Mouse (Mus musculus): ENCODE data around the gene Rab4b. TPM values are rescaled to one million over a fixed set of nuclear protein-coding genes. Genes with fewer than 3 reads are reported as not detected.

Gene Rab4b
- polyA plus RNA-seq, 2 experiments: 15.9 to 19.1 TPM

GRCm38 (mm10) chr7:27179217-27179918 lies 672 bp upstream of the Rab4b start:
- Histone ChIP-seq H3K36me3 (replicated peaks; ENCODE audit: control insufficient read depth, insufficient read depth, low read depth) (no peaks in the 10 kb centered on the region; the same call in 1 of the 2 replicates), H3K4me1 (replicated peaks; ENCODE audit: control insufficient read depth in 2 of 2, insufficient read depth in 2 of 2, low read length in 1 of 2) (peaks cover 10 to 18% of the 10 kb centered on the region in 2 experiments), H3K4me2 (ENCODE audit: low read depth) (peak overlapping the region; percentile 73), H3K9ac (replicated peaks) (peak overlapping the region; percentile 37), H3K27ac (no peak overlapping the region), H3K4me3 (ENCODE audit: insufficient read depth in 1 of 2, low read depth in 2 of 2, low read length in 2 of 2) (peak overlapping the region; percentile 54 to 88), H3K9me3 (ENCODE audit: control insufficient read depth, low read length) (no peaks in the 10 kb centered on the region), H3K27me3 (ENCODE audit: control insufficient read depth, insufficient read depth, low read length) (no peaks in the 10 kb centered on the region)
- ATAC-seq (ENCODE audit: insufficient read depth) (no peak), DNase-seq (ENCODE audit: low read depth in 3 of 3, low spot score in 3 of 3) (no peak)
- 42% methylated on average over 16 of the region's 16 CpGs for WGBS (ENCODE audit: insufficient replicate concordance)
- TF ChIP-seq EP300 (IDR thresholded peaks at IDR 0.05; ENCODE audit: low read depth) (no peak), CTCF (IDR thresholded peaks at IDR 0.05; ENCODE audit: low read depth) (no peak)

GRCm38 (mm10) chr7:27177942-27178323 lies 763 bp downstream of the Rab4b start:
- no peak for ATAC-seq (ENCODE audit: insufficient read depth)
- Histone ChIP-seq H3K4me3 (ENCODE audit: insufficient read depth in 1 of 2, low read depth in 2 of 2, low read length in 2 of 2) (peak overlapping the region; percentile 78 to 88), H3K9me3 (ENCODE audit: control insufficient read depth, low read length) (no peaks in the 10 kb centered on the region), H3K27ac (peak overlapping the region; percentile 70), H3K9ac (replicated peaks) (peak overlapping the region; percentile 44), H3K36me3 (replicated peaks; ENCODE audit: control insufficient read depth, insufficient read depth, low read depth) (no peaks in the 10 kb centered on the region), H3K4me1 (replicated peaks; ENCODE audit: control insufficient read depth in 2 of 2, insufficient read depth in 2 of 2, low read length in 1 of 2) (peaks cover 10 to 18% of the 10 kb centered on the region in 2 experiments), H3K4me2 (ENCODE audit: low read depth) (peak overlapping the region; percentile 73), H3K27me3 (ENCODE audit: control insufficient read depth, insufficient read depth, low read length) (no peaks in the 10 kb centered on the region)
- no peak for TF ChIP-seq CTCF (IDR thresholded peaks at IDR 0.05; ENCODE audit: low read depth)
- TF ChIP-seq EP300 (IDR thresholded peaks at IDR 0.05; ENCODE audit: low read depth): no peak
- DNase-seq (ENCODE audit: low read depth in 3 of 3, low spot score in 3 of 3): no peak
- WGBS (ENCODE audit: insufficient replicate concordance): 20% methylated on average over 4 of the region's 4 CpGs

GRCm38 (mm10) chr7:27174896-27175295 lies 3.8 kb downstream of the Rab4b start:
- H3K9me3 ChIP-seq (ENCODE audit: control insufficient read depth, low read length): no peaks in the 10 kb centered on the region
- DNase-seq (ENCODE audit: low read depth in 3 of 3, low spot score in 3 of 3) (no peak), ATAC-seq (ENCODE audit: insufficient read depth) (no peak)
- H3K36me3 ChIP-seq (replicated peaks; ENCODE audit: control insufficient read depth, insufficient read depth, low read depth): no peaks in the 10 kb centered on the region
- no peak overlapping the region for H3K27ac ChIP-seq
- no peak overlapping the region for H3K4me2 ChIP-seq (ENCODE audit: low read depth)
- H3K27me3 ChIP-seq (ENCODE audit: control insufficient read depth, insufficient read depth, low read length): no peaks in the 10 kb centered on the region
- H3K4me1 ChIP-seq (replicated peaks; ENCODE audit: control insufficient read depth in 2 of 2, insufficient read depth in 2 of 2, low read length in 1 of 2): peaks cover 10 to 14% of the 10 kb centered on the region in 2 experiments
- H3K4me3 ChIP-seq (ENCODE audit: insufficient read depth in 1 of 2, low read depth in 2 of 2, low read length in 2 of 2): no peak overlapping the region
- 82% methylated on average over 7 of the region's 7 CpGs for WGBS (ENCODE audit: insufficient replicate concordance)
- H3K9ac ChIP-seq (replicated peaks): no peak overlapping the region
- no peak for TF ChIP-seq EP300 (IDR thresholded peaks at IDR 0.05; ENCODE audit: low read depth)
- no peak for TF ChIP-seq CTCF (IDR thresholded peaks at IDR 0.05; ENCODE audit: low read depth)

GRCm38 (mm10) chr7:27174496-27174895 lies 4.2 kb downstream of the Rab4b start:
- Histone ChIP-seq H3K27me3 (ENCODE audit: control insufficient read depth, insufficient read depth, low read length) (no peaks in the 10 kb centered on the region), H3K9me3 (ENCODE audit: control insufficient read depth, low read length) (no peaks in the 10 kb centered on the region), H3K36me3 (replicated peaks; ENCODE audit: control insufficient read depth, insufficient read depth, low read depth) (no peaks in the 10 kb centered on the region), H3K4me1 (replicated peaks; ENCODE audit: control insufficient read depth in 2 of 2, insufficient read depth in 2 of 2, low read length in 1 of 2) (peaks cover 8 to 11% of the 10 kb centered on the region in 2 experiments), H3K4me2 (ENCODE audit: low read depth) (no peak overlapping the region), H3K9ac (replicated peaks) (no peak overlapping the region), H3K4me3 (ENCODE audit: insufficient read depth in 1 of 2, low read depth in 2 of 2, low read length in 2 of 2) (no peak overlapping the region), H3K27ac (no peak overlapping the region)
- 87% methylated on average over 15 of the region's 15 CpGs for WGBS (ENCODE audit: insufficient replicate concordance)
- TF ChIP-seq CTCF (IDR thresholded peaks at IDR 0.05; ENCODE audit: low read depth): no peak
- no peak for TF ChIP-seq EP300 (IDR thresholded peaks at IDR 0.05; ENCODE audit: low read depth)
- ATAC-seq (ENCODE audit: insufficient read depth) (no peak), DNase-seq (ENCODE audit: low read depth in 3 of 3, low spot score in 3 of 3) (no peak)

GRCm38 (mm10) chr7:27170981-27171380 lies 7.7 kb downstream of the Rab4b start:
- no peak overlapping the region for H3K4me2 ChIP-seq (ENCODE audit: low read depth)
- DNase-seq (ENCODE audit: low read depth in 3 of 3, low spot score in 3 of 3) (no peak), ATAC-seq (ENCODE audit: insufficient read depth) (no peak)
- WGBS (ENCODE audit: insufficient replicate concordance): 68% methylated on average over 3 of the region's 3 CpGs
- no peak for TF ChIP-seq EP300 (IDR thresholded peaks at IDR 0.05; ENCODE audit: low read depth)
- no peak for TF ChIP-seq CTCF (IDR thresholded peaks at IDR 0.05; ENCODE audit: low read depth)
- H3K4me1 ChIP-seq (replicated peaks; ENCODE audit: control insufficient read depth in 2 of 2, insufficient read depth in 2 of 2, low read length in 1 of 2): peaks cover 0 to 12% of the 10 kb centered on the region in 2 experiments; a peak in 3 of 4 replicates
- no peak overlapping the region for H3K9ac ChIP-seq (replicated peaks)
- H3K27me3 ChIP-seq (ENCODE audit: control insufficient read depth, insufficient read depth, low read length): no peaks in the 10 kb centered on the region
- H3K36me3 ChIP-seq (replicated peaks; ENCODE audit: control insufficient read depth, insufficient read depth, low read depth): no peaks in the 10 kb centered on the region
- no peak overlapping the region for H3K4me3 ChIP-seq (ENCODE audit: insufficient read depth in 1 of 2, low read depth in 2 of 2, low read length in 2 of 2)
- no peaks in the 10 kb centered on the region for H3K9me3 ChIP-seq (ENCODE audit: control insufficient read depth, low read length)
- no peak overlapping the region for H3K27ac ChIP-seq

All from liver, embryonic 14.5 days (tissue).